Mouse (Mus musculus) midbrain, postnatal 0 days (tissue): ENCODE data around the gene Usp8. TPM values are rescaled to one million over a fixed set of nuclear protein-coding genes. Genes with fewer than 3 reads are reported as not detected.

Experiments
- ATAC-seq: fragments of 200-750 bp; cut with Nextera tagmentation; 2 replicates; pipeline ENCODE4 v1.8.0; 2017; ENCODE audit warnings: moderate number of reproducible peaks, mild to moderate bottlenecking, moderate TSS enrichment, moderate library complexity; ENCODE audit not compliant: low FRiP score
- DNase-seq: peaks from one replicate; pipeline ENCODE4 v3.0.0-alpha.2; 2015; ENCODE audit warnings: low spot score
- H3K27ac ChIP-seq: fragments of 300-500 bp; sonication (generic); 2 replicates; pipeline ENCODE4 v1.5.1; 2014; ENCODE audit warnings: low read depth, mild to moderate bottlenecking, low read length, mixed read lengths
- H3K27me3 ChIP-seq: fragments of 300-500 bp; sonication (generic); 2 replicates; pipeline ENCODE4 v1.6.1; 2014; ENCODE audit warnings: low read length, control low read depth, mixed read lengths; ENCODE audit not compliant: insufficient read depth
- H3K36me3 ChIP-seq: fragments of 300-500 bp; sonication (generic); 2 replicates; pipeline ENCODE4 v1.6.1; 2014; ENCODE audit warnings: low read length, control low read depth, mixed read lengths; ENCODE audit not compliant: insufficient read depth
- H3K4me1 ChIP-seq: fragments of 300-500 bp; sonication (generic); 2 replicates; pipeline ENCODE4 v1.6.1; 2014; ENCODE audit warnings: mild to moderate bottlenecking, control low read depth, antibody characterized with exemption, low read length, mixed read lengths; ENCODE audit not compliant: insufficient read depth
- H3K4me2 ChIP-seq: fragments of 300-500 bp; sonication (generic); 2 replicates; pipeline ENCODE4 v1.6.1; 2014; ENCODE audit warnings: low read depth, mild to moderate bottlenecking, low read length, mixed read lengths; ENCODE audit not compliant: poor library complexity, severe bottlenecking
- H3K4me3 ChIP-seq: fragments of 300-500 bp; sonication (generic); 2 replicates; pipeline ENCODE4 v1.5.1; 2014; ENCODE audit warnings: low read depth, mild to moderate bottlenecking, low read length, moderate library complexity
- H3K9ac ChIP-seq: fragments of 300-500 bp; sonication (generic); replicated peaks from 2 replicates; pipeline ENCODE4 v1.6.1; 2014; ENCODE audit warnings: mild to moderate bottlenecking, low read length, moderate library complexity, mixed read lengths; ENCODE audit not compliant: poor library complexity, severe bottlenecking
- H3K9me3 ChIP-seq: fragments of 300-500 bp; sonication (generic); 2 replicates; pipeline ENCODE4 v1.6.1; 2016; ENCODE audit warnings: low read length, control low read depth
- CTCF ChIP-seq: IDR thresholded peaks from 2 replicates; pipeline ENCODE4 v1.5.1; 2016; ENCODE audit warnings: antibody characterized with exemption, mild to moderate bottlenecking
- WGBS: fragments of 180-500 bp; shearing (Covaris S2); extraction: QIAGEN DNeasy Blood & Tissue Kit; methylation state at CpG from one replicate; pipeline ENCODE4 v1.1.7; 2014; 5-methylcytosine and 5-hydroxymethylcytosine counted together
- polyA plus RNA-seq: library from polyadenylated mRNA; unstranded; fragments of >200 nt; fragmentation: Nextera tagmentation; extraction: Ambion mirVana; gene quantifications from 2 replicates; pipeline ENCODE4 v1.2.1, GENCODE M21; 2015
- total RNA-seq: library from RNA; depleted of rRNA; stranded (reverse); fragments of >200 nt; gene quantifications from 2 replicates; pipeline ENCODE4 v1.2.3, GENCODE M21; 2014

Gene Usp8
- total and polyA plus RNA-seq, 2 experiments from 2014 or later, result 17.8 to 18.6 TPM

DNA sequence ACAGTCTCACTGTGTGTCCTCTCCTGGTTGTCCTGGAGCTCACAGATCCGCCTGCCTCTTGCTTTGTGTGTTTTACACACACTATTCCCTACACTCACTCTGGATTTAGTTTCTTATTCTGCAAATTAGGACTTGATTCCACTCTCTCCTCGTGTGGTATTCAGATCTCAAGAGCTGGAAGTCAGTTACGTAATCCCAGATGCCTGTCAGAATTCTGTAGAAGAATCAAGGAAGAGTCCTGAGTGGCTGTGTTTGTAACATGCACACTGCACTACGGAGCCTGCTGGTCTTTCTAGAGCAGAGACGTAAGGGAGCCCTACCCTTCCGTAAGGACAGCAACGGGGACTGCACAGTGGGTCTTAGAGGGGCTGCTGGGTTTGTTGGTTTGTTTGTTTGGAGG lies 52.2 kb downstream of the Usp8 start:
- Histone ChIP-seq H3K36me3 (peaks cover 82% of the 10 kb centered on the region), H3K27ac (no peak overlapping the region), H3K9me3 (no peaks in the 10 kb centered on the region), H3K27me3 (no peaks in the 10 kb centered on the region), H3K4me1 (no peaks in the 10 kb centered on the region), H3K9ac (no peak overlapping the region), H3K4me3 (no peak overlapping the region), H3K4me2 (no peak overlapping the region)
- no peak for DNase-seq
- TF ChIP-seq CTCF, result no peak
- WGBS, result 90% methylated on average over 7 of the region's 7 CpGs
- no peak for ATAC-seq

DNA sequence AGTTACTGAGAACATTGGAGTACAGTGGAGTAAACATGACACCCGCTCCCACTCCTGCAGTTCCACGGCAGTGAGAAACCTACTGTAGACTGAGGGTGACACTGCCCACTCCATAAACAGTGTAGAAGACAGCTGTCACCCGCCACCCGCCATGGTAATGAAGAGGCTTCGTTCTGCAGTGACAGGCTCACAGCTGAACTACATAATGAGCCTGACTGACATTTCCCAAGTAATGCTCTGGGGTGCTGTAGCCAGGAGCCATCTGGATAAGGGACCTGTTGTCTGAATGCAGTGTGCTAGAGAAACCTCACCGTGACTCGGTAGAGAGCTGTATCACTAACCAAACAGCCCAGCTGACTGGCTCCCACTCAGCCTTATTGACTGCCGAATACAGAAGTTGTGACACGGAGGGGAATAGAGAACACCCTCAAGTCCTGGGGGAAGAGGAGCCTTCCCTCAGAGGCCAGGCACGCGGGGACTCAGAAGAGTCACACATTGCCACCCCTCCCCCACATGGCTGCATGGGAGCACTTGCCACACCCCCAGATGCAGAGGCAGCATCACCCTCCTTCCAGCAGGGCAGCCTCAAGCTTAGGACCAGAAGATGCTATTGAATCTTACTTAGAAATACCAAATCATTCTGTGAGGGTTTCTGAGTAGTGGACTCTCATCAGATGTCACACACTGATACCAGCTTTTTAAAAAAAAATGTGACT lies 58.9 kb downstream of the Usp8 start:
- Histone ChIP-seq H3K36me3 (peaks cover 21% of the 10 kb centered on the region), H3K4me2 (no peak overlapping the region), H3K9ac (no peak overlapping the region), H3K4me3 (no peak overlapping the region), H3K27me3 (no peaks in the 10 kb centered on the region), H3K9me3 (no peaks in the 10 kb centered on the region), H3K4me1 (no peaks in the 10 kb centered on the region), H3K27ac (no peak overlapping the region)
- DNase-seq (peak; percentile 43), ATAC-seq (peak; percentile 52)
- TF ChIP-seq CTCF, result no peak
- 39% methylated on average over 11 of the region's 11 CpGs for WGBS

- H3K9ac ChIP-seq, result no peak overlapping the region
- TF ChIP-seq CTCF, result no peak
- H3K4me3 ChIP-seq, result no peak overlapping the region
- 95% methylated on average over 3 of the region's 3 CpGs for WGBS
- H3K27ac ChIP-seq, result no peak overlapping the region
- no peaks in the 10 kb centered on the region for H3K27me3 ChIP-seq
- H3K9me3 ChIP-seq, result no peaks in the 10 kb centered on the region
- DNase-seq (no peak), ATAC-seq (no peak)
- H3K36me3 ChIP-seq, result peaks cover 6% of the 10 kb centered on the region; the same call in 1 of the 2 replicates
- H3K4me1 ChIP-seq, result no peaks in the 10 kb centered on the region
- H3K4me2 ChIP-seq, result no peak overlapping the region
Observed at GRCm38 (mm10) chr2:126767599-126767998, 60.5 kb downstream of the Usp8 start.

- H3K9me3 ChIP-seq, result no peaks in the 10 kb centered on the region
- ATAC-seq, result no peak
- H3K4me2 ChIP-seq, result no peak overlapping the region
- H3K9ac ChIP-seq, result no peak overlapping the region
- H3K27me3 ChIP-seq, result no peaks in the 10 kb centered on the region
- no peak for DNase-seq
- 78% methylated on average over 4 of the region's 4 CpGs for WGBS
- H3K36me3 ChIP-seq, result 0 out of 2 replicates have a peak, but pooled peaks cover 4% of the 10 kb centered on the region
- no peak overlapping the region for H3K27ac ChIP-seq
- peak; percentile 38 for TF ChIP-seq CTCF
- H3K4me3 ChIP-seq, result no peak overlapping the region
- no peaks in the 10 kb centered on the region for H3K4me1 ChIP-seq
Observed at GRCm38 (mm10) chr2:126768194-126768593, 61.1 kb downstream of the Usp8 start.

DNA sequence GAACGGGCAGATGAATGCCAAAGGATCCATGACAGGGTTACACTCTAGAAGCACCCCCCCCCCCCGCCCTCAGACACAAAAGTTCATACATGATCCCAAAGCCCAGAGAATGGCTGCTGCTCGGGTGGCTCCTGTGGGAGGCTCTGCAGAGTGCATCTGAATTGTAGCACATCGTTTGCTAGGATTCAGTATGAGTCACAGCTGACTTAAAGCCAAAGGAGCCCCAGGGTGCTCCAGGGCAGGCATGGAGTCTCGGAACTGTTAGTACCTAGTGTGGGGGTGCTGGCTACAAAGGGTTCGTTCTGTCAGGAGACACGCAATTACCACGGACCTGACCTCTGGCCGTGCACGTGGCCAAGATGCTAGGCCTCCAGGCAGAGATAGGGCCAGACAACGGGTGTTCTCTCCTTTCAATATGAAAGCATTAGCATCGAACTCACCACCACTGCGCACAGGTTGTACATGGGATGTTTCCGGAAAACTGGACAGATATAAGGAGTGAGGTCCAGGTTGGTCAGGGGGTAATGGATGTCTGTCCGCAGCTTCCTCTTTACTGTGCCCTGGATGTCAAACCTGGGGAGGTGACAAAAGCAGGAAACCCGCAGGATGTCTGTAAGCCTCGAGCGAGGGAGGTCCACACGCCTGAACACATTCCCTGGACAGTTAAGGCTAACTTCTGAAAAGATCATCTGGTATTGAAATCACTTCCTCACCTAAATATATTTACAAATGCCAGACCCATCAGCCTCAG lies 62.5 kb downstream of the Usp8 start:
- DNase-seq (no peak), ATAC-seq (no peak)
- Histone ChIP-seq H3K27me3 (no peaks in the 10 kb centered on the region), H3K4me2 (no peak overlapping the region), H3K4me1 (no peaks in the 10 kb centered on the region), H3K9me3 (no peaks in the 10 kb centered on the region), H3K36me3 (no peaks in the 10 kb centered on the region), H3K9ac (no peak overlapping the region), H3K27ac (no peak overlapping the region), H3K4me3 (no peak overlapping the region)
- TF ChIP-seq CTCF, result no peak
- WGBS, result 76% methylated on average over 19 of the region's 19 CpGs

GRCm38 (mm10) chr2:126772217-126772616 lies 65.1 kb downstream of the Usp8 start:
- DNase-seq (no peak), ATAC-seq (no peak)
- H3K9ac ChIP-seq, result no peak overlapping the region
- no peaks in the 10 kb centered on the region for H3K9me3 ChIP-seq
- H3K27ac ChIP-seq, result no peak overlapping the region
- no peaks in the 10 kb centered on the region for H3K36me3 ChIP-seq
- WGBS, result 90% methylated on average over 5 of the region's 5 CpGs
- TF ChIP-seq CTCF, result no peak
- H3K4me2 ChIP-seq, result no peak overlapping the region
- H3K4me3 ChIP-seq, result no peak overlapping the region
- no peaks in the 10 kb centered on the region for H3K4me1 ChIP-seq
- H3K27me3 ChIP-seq, result no peaks in the 10 kb centered on the region
